Mouse (Mus musculus): ENCODE data around the gene AY074887. TPM values are rescaled to one million over a fixed set of nuclear protein-coding genes. Genes with fewer than 3 reads are reported as not detected.
A peak's percentile ranks its signal among the peaks of the same experiment; 100 is the strongest.

Gene AY074887
- polyA plus RNA-seq (2014; fragmentation: Nextera tagmentation; extraction: Ambion mirVana): 0.74 and 0.77 TPM in 2 replicates

DNA sequence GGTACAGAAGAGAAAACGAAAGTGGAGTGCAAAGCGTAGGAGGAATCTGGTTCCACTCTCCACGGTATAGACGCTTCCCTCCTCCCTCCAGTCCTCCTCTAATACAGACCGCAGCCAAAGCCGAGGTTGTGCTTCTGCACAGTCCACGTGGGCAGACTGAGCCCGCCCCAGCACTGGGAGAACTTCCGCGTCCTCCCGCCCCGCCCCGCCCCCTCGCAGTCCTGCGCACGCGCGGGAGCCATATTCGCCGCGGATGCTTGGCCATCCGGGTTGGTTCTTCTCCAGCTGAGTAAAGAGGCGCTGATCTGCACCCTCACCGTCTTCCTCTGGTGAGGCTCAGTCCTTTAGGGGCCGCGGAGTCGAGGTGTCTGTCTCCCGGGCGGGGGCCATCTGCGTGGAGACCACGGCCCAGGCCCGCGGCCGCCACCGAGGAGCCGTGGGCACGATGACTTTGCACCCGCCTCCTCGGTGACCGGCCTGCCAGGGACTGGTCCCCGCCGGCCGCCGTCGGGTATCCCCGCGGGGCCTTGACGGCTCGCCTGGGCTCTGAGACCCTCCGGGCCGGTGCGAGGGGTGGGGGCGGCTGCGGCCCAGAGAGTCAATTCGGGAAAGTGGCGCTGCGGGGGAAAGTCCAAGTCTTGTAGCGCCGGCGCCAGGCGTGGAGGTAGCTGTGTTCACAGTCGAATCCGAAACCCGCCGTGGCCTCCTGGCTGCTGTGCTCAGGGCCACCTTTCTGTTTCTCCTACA lies at the start of gene AY074887, which contains the start of gene Psma4:
AY074887 (minus strand) TSS at position 424 of the 747 bp plus-strand sequence.
Psma4 (plus strand) TSS at position 216 of the 747 bp plus-strand sequence.
- DNase-seq (ENCODE audit: low spot score) (peak; percentile 96), ATAC-seq (ENCODE audit: insufficient read depth, low FRiP score, low TSS enrichment) (peak; percentile 99)
- Histone ChIP-seq H3K4me1 (ENCODE audit: control insufficient read depth, insufficient read depth, low read length) (peaks cover 7% of the 10 kb centered on the region; the same call in 1 of the 2 replicates), H3K9me3 (ENCODE audit: control insufficient read depth, low read length) (no peaks in the 10 kb centered on the region), H3K9ac (ENCODE audit: low read length) (peak within 1 kb of the TSS; percentile 77), H3K4me2 (ENCODE audit: low read depth) (peak within 1 kb of the TSS; percentile 53), H3K27ac (ENCODE audit: low read depth, low read length) (peak within 1 kb of the TSS; percentile 71), H3K27me3 (ENCODE audit: control insufficient read depth, insufficient read depth, low read length) (no peaks in the 10 kb centered on the region), H3K36me3 (ENCODE audit: control insufficient read depth, insufficient read depth, low read length) (peaks cover 2% of the 10 kb centered on the region), H3K4me3 (ENCODE audit: low read depth, low read length) (peak within 1 kb of the TSS; percentile 76)
- WGBS: under 1% methylated on average over 59 of the region's 65 CpGs

DNA sequence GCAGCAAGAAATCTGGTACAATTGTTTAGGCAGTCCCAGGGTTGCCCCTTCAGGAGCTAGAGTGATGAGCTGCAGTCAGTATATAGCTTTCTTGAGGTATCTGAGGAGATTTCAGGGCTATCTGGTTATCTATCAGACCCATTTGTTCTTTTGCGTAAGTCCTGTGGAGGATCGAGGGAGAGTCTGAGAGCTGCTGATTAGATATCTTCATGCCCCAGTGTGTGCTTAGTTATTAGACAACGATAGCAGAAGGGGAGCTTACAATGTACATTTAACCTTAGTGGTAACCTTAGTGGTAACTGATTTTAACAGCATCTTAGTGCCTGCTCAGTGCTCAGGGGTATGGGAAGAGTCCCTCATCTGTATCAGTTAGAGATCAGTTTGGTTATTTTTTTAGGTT lies 44.8 kb upstream of the AY074887 start:
- H3K4me3 ChIP-seq (ENCODE audit: low read depth, low read length): no peak overlapping the region
- no peaks in the 10 kb centered on the region for H3K9me3 ChIP-seq (ENCODE audit: control insufficient read depth, low read length)
- no peak overlapping the region for H3K27ac ChIP-seq (ENCODE audit: low read depth, low read length)
- no peaks in the 10 kb centered on the region for H3K36me3 ChIP-seq (ENCODE audit: control insufficient read depth, insufficient read depth, low read length)
- no peak for ATAC-seq (ENCODE audit: insufficient read depth, low FRiP score, low TSS enrichment)
- 94% methylated on average over 3 of the region's 3 CpGs for WGBS
- no peak overlapping the region for H3K9ac ChIP-seq (ENCODE audit: low read length)
- no peaks in the 10 kb centered on the region for H3K27me3 ChIP-seq (ENCODE audit: control insufficient read depth, insufficient read depth, low read length)
- no peak overlapping the region for H3K4me2 ChIP-seq (ENCODE audit: low read depth)
- no peaks in the 10 kb centered on the region for H3K4me1 ChIP-seq (ENCODE audit: control insufficient read depth, insufficient read depth, low read length)
- no peak for DNase-seq (ENCODE audit: low spot score)

DNA sequence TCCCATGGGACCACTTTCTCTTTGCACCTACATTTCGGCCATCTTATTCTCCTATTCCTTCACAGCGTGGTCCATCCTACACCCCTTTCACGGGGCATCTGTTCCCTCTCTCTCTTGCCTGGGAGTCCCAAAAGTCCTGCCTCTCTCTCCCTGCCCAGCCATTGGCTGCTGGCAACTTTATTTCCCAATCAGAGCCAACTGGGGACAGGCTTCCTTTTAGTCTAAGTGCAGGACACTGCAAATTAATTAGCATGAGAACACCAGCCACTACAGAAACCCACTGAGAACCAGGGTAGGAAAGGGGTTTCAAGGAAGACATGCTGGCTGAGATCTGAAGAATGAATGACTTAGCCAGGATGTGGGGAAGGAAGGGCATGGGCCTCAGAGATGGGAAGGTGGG lies 43.6 kb upstream of the AY074887 start:
- H3K9me3 ChIP-seq (ENCODE audit: control insufficient read depth, low read length): no peaks in the 10 kb centered on the region
- DNase-seq (ENCODE audit: low spot score) (no peak), ATAC-seq (ENCODE audit: insufficient read depth, low FRiP score, low TSS enrichment) (no peak)
- H3K9ac ChIP-seq (ENCODE audit: low read length): no peak overlapping the region
- H3K36me3 ChIP-seq (ENCODE audit: control insufficient read depth, insufficient read depth, low read length): no peaks in the 10 kb centered on the region
- no peak overlapping the region for H3K4me3 ChIP-seq (ENCODE audit: low read depth, low read length)
- H3K4me2 ChIP-seq (ENCODE audit: low read depth): no peak overlapping the region
- WGBS: 47% methylated on average over 3 of the region's 3 CpGs
- no peak overlapping the region for H3K27ac ChIP-seq (ENCODE audit: low read depth, low read length)
- H3K27me3 ChIP-seq (ENCODE audit: control insufficient read depth, insufficient read depth, low read length): no peaks in the 10 kb centered on the region
- no peaks in the 10 kb centered on the region for H3K4me1 ChIP-seq (ENCODE audit: control insufficient read depth, insufficient read depth, low read length)

DNA sequence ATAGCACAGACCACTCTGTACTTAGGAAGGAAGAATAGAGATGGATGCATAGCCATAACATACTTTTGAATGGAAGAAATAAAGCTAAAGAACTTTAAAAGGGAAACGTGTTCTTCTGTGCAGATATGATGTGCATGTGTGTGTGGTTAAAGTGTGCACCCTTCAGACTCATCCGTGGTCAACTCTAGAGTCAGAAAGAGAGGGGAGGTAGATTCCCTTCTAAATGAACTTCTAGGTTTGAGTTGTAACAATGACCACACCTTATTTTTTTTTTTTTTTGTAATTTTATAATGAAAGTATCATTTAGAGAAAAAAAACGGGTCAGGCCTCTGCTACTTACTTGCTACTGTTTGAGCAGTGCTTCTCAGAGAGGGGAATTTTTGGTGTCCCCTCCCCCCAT lies 39.6 kb upstream of the AY074887 start:
- Histone ChIP-seq H3K9ac (ENCODE audit: low read length) (no peak overlapping the region), H3K4me1 (ENCODE audit: control insufficient read depth, insufficient read depth, low read length) (no peaks in the 10 kb centered on the region), H3K4me3 (ENCODE audit: low read depth, low read length) (no peak overlapping the region), H3K4me2 (ENCODE audit: low read depth) (no peak overlapping the region), H3K27ac (ENCODE audit: low read depth, low read length) (no peak overlapping the region), H3K27me3 (ENCODE audit: control insufficient read depth, insufficient read depth, low read length) (no peaks in the 10 kb centered on the region), H3K36me3 (ENCODE audit: control insufficient read depth, insufficient read depth, low read length) (no peaks in the 10 kb centered on the region), H3K9me3 (ENCODE audit: control insufficient read depth, low read length) (no peaks in the 10 kb centered on the region)
- ATAC-seq (ENCODE audit: insufficient read depth, low FRiP score, low TSS enrichment) (no peak), DNase-seq (ENCODE audit: low spot score) (no peak)
- 81% methylated on average over 3 of the region's 3 CpGs for WGBS

DNA sequence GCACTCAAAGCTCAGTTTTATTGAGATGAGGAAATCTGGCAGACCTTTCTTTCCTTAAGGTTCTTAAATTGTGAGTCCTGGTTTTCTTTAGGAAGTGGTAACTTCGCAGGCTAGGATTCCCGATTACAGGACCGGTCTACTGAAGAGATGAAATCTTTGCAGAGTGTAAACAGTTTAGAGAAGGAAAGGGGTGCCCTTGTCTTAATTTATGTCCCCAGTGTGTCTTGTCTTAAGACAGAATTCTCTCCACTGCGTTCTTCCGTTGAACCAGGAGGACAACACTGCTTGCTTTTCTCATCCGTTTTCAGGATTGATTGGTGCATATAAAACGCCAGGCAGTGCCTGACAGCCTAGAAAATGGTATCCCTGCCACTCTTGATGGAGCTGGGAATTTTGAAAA lies 31.6 kb upstream of the AY074887 start:
- Histone ChIP-seq H3K4me3 (ENCODE audit: low read depth, low read length) (peak overlapping the region; percentile 59), H3K27ac (ENCODE audit: low read depth, low read length) (no peak overlapping the region), H3K27me3 (ENCODE audit: control insufficient read depth, insufficient read depth, low read length) (peaks cover 12% of the 10 kb centered on the region), H3K9me3 (ENCODE audit: control insufficient read depth, low read length) (no peaks in the 10 kb centered on the region), H3K9ac (ENCODE audit: low read length) (no peak overlapping the region), H3K4me1 (ENCODE audit: control insufficient read depth, insufficient read depth, low read length) (0 out of 2 replicates have a peak, but pooled peaks cover 3% of the 10 kb centered on the region), H3K36me3 (ENCODE audit: control insufficient read depth, insufficient read depth, low read length) (no peaks in the 10 kb centered on the region), H3K4me2 (ENCODE audit: low read depth) (peak overlapping the region; percentile 83)
- WGBS: 4% methylated on average over 7 of the region's 7 CpGs
- ATAC-seq (ENCODE audit: insufficient read depth, low FRiP score, low TSS enrichment) (no peak), DNase-seq (ENCODE audit: low spot score) (no peak)

DNA sequence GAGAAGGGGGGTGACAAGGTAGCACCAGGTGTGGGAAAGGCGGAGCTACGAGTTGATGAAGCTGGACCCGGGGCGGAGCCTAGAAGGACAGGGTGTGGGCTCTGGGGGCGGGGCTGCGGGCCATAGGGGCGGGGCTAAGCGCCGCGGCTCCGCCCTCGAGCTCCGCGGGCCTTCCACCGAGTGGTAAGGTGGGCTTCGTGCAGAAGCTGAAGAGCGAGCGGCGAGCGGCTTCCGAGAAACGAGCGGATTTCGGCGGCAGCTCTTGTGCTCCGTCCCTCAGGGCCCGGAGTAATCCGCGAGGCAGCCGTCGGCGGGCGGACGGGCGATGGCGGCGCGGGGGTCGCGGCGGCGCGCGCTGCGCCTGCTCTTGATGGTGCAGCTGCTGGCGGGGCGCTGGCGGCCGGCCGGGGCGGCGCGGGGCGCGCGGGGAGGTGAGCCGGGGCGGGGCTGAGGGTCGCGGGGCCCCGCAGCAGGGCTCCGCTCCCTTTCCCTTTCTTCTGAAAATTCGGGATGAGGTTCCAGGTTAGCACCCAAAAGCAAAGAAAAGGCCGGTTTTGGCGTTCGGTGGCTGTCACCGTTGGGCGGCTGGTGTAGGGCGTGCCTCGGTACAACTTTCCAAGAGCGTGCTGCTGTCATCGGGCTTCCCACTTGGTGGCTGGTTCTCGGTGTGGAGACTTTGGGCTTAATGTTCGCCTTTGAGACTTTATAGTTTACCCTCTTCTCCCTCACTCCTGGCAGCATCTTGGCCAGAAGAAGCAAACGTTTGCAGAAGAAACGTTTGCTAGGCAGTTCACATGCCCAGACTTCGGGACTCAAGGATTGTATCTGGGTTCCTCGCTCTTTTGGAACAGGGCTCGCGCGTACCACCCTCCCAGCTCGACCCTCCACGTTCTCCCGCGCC lies 30.7 kb upstream of the AY074887 start:
- ATAC-seq (ENCODE audit: insufficient read depth, low FRiP score, low TSS enrichment) (peak; percentile 83), DNase-seq (ENCODE audit: low spot score) (peak; percentile 81)
- 0 out of 2 replicates have a peak, but pooled peaks cover 3% of the 10 kb centered on the region for H3K4me1 ChIP-seq (ENCODE audit: control insufficient read depth, insufficient read depth, low read length)
- no peak overlapping the region for H3K27ac ChIP-seq (ENCODE audit: low read depth, low read length)
- peak overlapping the region; percentile 59 for H3K4me3 ChIP-seq (ENCODE audit: low read depth, low read length)
- no peaks in the 10 kb centered on the region for H3K36me3 ChIP-seq (ENCODE audit: control insufficient read depth, insufficient read depth, low read length)
- peak overlapping the region; percentile 41; the same call in 1 of the 2 replicates for H3K9ac ChIP-seq (ENCODE audit: low read length)
- no peaks in the 10 kb centered on the region for H3K9me3 ChIP-seq (ENCODE audit: control insufficient read depth, low read length)
- H3K4me2 ChIP-seq (ENCODE audit: low read depth): peak overlapping the region; percentile 83
- under 1% methylated on average over 70 of the region's 85 CpGs for WGBS
- H3K27me3 ChIP-seq (ENCODE audit: control insufficient read depth, insufficient read depth, low read length): peaks cover 12% of the 10 kb centered on the region

DNA sequence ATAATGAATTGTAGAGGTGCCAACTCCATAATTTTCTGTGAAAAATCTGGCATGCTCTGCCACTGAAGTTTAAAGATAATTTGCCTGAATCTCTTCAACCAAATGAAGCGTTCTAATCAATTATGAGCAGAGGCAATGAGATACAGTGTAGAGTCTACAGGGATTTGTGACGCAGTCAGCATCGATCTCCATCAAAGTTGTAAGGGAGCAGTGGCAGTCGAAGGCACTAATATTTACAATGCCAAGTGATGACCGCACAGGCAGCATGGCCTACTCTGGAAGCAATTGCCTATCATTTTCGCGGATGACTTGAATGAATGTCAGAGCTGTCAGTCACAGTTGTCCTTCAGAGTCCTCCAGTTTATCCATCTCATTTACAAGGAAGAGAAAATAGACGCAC lies 29.9 kb upstream of the AY074887 start, which contains the start of gene Chrna5:
Chrna5 (plus strand) TSS at position 207 of the 400 bp plus-strand sequence.
- H3K27ac ChIP-seq (ENCODE audit: low read depth, low read length): no peak within 1 kb of the TSS
- H3K4me3 ChIP-seq (ENCODE audit: low read depth, low read length): peak within 1 kb of the TSS; percentile 59
- H3K36me3 ChIP-seq (ENCODE audit: control insufficient read depth, insufficient read depth, low read length): no peaks in the 10 kb centered on the region
- H3K27me3 ChIP-seq (ENCODE audit: control insufficient read depth, insufficient read depth, low read length): peaks cover 12% of the 10 kb centered on the region
- no peaks in the 10 kb centered on the region for H3K9me3 ChIP-seq (ENCODE audit: control insufficient read depth, low read length)
- WGBS: 61% methylated on average over 8 of the region's 8 CpGs
- DNase-seq (ENCODE audit: low spot score) (no peak), ATAC-seq (ENCODE audit: insufficient read depth, low FRiP score, low TSS enrichment) (no peak)
- peak within 1 kb of the TSS; percentile 41; the same call in 1 of the 2 replicates for H3K9ac ChIP-seq (ENCODE audit: low read length)
- H3K4me2 ChIP-seq (ENCODE audit: low read depth): peak within 1 kb of the TSS; percentile 83
- 0 out of 2 replicates have a peak, but pooled peaks cover 3% of the 10 kb centered on the region for H3K4me1 ChIP-seq (ENCODE audit: control insufficient read depth, insufficient read depth, low read length)

DNA sequence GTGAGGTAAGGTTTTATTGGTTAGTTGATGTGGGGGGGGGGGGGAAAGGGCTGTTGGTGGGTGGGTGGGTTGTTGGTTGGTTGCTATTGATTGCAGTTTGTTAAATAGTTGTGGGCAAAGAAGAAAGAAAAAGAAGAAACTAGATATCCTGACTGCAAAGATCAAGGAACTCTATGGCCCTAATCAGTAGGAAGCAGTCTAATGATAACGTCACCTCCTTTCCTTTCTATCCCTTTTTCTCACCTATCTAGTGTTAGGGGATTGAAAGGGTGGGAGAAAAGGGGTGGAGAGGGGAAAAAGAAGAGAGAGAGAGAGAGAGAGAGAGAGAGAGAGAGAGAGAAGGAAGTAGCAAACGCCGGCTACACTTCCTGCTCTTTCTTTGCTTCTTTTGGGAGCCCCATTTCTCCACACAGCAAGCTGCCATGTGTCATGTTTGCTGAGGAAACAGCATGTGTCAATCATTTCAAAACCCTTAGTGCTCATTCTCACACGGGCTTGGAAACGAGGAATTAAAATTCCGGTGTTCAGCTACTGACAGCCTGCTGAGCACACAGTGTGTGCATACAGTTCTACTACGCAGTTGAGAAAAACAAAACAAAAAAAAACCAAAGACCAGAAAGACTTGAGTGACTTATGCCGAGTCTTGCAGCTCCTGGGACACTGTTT lies 19.3 kb upstream of the AY074887 start:
- Histone ChIP-seq H3K9ac (ENCODE audit: low read length) (no peak overlapping the region), H3K27me3 (ENCODE audit: control insufficient read depth, insufficient read depth, low read length) (no peaks in the 10 kb centered on the region), H3K9me3 (ENCODE audit: control insufficient read depth, low read length) (no peaks in the 10 kb centered on the region), H3K4me3 (ENCODE audit: low read depth, low read length) (no peak overlapping the region), H3K36me3 (ENCODE audit: control insufficient read depth, insufficient read depth, low read length) (no peaks in the 10 kb centered on the region), H3K4me1 (ENCODE audit: control insufficient read depth, insufficient read depth, low read length) (no peaks in the 10 kb centered on the region), H3K4me2 (ENCODE audit: low read depth) (no peak overlapping the region), H3K27ac (ENCODE audit: low read depth, low read length) (no peak overlapping the region)
- DNase-seq (ENCODE audit: low spot score) (no peak), ATAC-seq (ENCODE audit: insufficient read depth, low FRiP score, low TSS enrichment) (no peak)
- 65% methylated on average over 8 of the region's 8 CpGs for WGBS

Data from neural tube, embryonic 11.5 days (tissue).